Mouse (Mus musculus) frontal cortex, postnatal 14 days (tissue): Measurements from ENCODE around the gene Diras2.

Experiments
- DNase-seq, 2 experiments: peaks; one replicate each; pipeline ENCODE4 v3.0.0; 2022; ENCODE audit warnings: low spot score in 2 of 2

Diras2 gene

GRCm38 (mm10) chr13:52469795-52470690 is 61.0 kb downstream of the Diras2 start:
- DNase-seq: no peak

- no peak for DNase-seq
These were observed 65.9 kb downstream of the Diras2 start for GRCm38 (mm10) chr13:52465141-52465540.

- no peak for DNase-seq
These were observed 71.1 kb downstream of the Diras2 start for GRCm38 (mm10) chr13:52459982-52460381.

- DNase-seq: peak; percentile 46 to 73
These were observed 73.2 kb downstream of the Diras2 start for GRCm38 (mm10) chr13:52457889-52458324.

- no peak for DNase-seq
These were observed 73.7 kb downstream of the Diras2 start for GRCm38 (mm10) chr13:52457177-52457888.

GRCm38 (mm10) chr13:52455329-52455728 is 75.8 kb downstream of the Diras2 start:
- DNase-seq: no peak

GRCm38 (mm10) chr13:52454708-52455250 is 76.3 kb downstream of the Diras2 start:
- no peak for DNase-seq
